Mouse (Mus musculus) limb, embryonic 12.5 days (tissue): ENCODE measurements around the gene Fgfr2. TPM values are rescaled to one million over a fixed set of nuclear protein-coding genes. Genes with fewer than 3 reads are reported as not detected.
"Not testable (repeated sequence)": the region's sequence is repeated elsewhere in the genome, so short reads cannot be mapped to it uniquely, and the experiment has no call there.

Experiments
- ATAC-seq: fragments of 200-750 bp; cut with Nextera tagmentation; 2 replicates; pipeline ENCODE4 v1.8.0; 2017; ENCODE audit warnings: low read depth, moderate TSS enrichment; ENCODE audit not compliant: insufficient number of reproducible peaks, insufficient read depth, low FRiP score, low TSS enrichment
- H3K27ac ChIP-seq: fragments of 300-500 bp; sonication (generic); 2 replicates; pipeline ENCODE4 v1.5.1; 2016; ENCODE audit warnings: mild to moderate bottlenecking, moderate library complexity
- H3K27me3 ChIP-seq: fragments of 300-500 bp; sonication (generic); 2 replicates; pipeline ENCODE4 v1.6.1; 2016; ENCODE audit warnings: mild to moderate bottlenecking, moderate library complexity
- H3K36me3 ChIP-seq: fragments of 300-500 bp; sonication (generic); 2 replicates; pipeline ENCODE4 v1.6.1; 2016; ENCODE audit warnings: mild to moderate bottlenecking, moderate library complexity
- H3K4me1 ChIP-seq: fragments of 300-500 bp; sonication (generic); replicated peaks from 2 replicates; pipeline ENCODE4 v1.6.1; 2016
- H3K4me2 ChIP-seq: fragments of 300-500 bp; sonication (generic); 2 replicates; pipeline ENCODE4 v1.6.1; 2016; ENCODE audit warnings: mild to moderate bottlenecking, moderate library complexity
- H3K4me3 ChIP-seq: fragments of 300-500 bp; sonication (generic); replicated peaks from 2 replicates; pipeline ENCODE4 v1.5.1; 2016; ENCODE audit warnings: mild to moderate bottlenecking
- H3K9ac ChIP-seq: fragments of 300-500 bp; sonication (generic); replicated peaks from 2 replicates; pipeline ENCODE4 v1.6.1; 2016; ENCODE audit warnings: mild to moderate bottlenecking, moderate library complexity
- H3K9me3 ChIP-seq: fragments of 300-500 bp; sonication (generic); 2 replicates; pipeline ENCODE4 v1.6.1; 2016; ENCODE audit warnings: mild to moderate bottlenecking, moderate library complexity
- WGBS: fragments of 180-500 bp; shearing (Covaris S2); methylation state at CpG from one replicate; pipeline ENCODE4 v1.1.7; 2016; 5-methylcytosine and 5-hydroxymethylcytosine counted together
- polyA plus RNA-seq: library from polyadenylated mRNA; unstranded; fragments of >200 nt; fragmentation: Nextera tagmentation; extraction: Ambion mirVana; gene quantifications from 2 replicates; pipeline ENCODE4 v1.2.1, GENCODE M21; 2016

Gene Fgfr2
- polyA plus RNA-seq, 1 experiment from 2014 or later, result 112 TPM

- Histone ChIP-seq H3K27me3 (0 out of 2 replicates have a peak, but pooled peaks cover 3% of the 10 kb centered on the region), H3K36me3 (no peaks in the 10 kb centered on the region), H3K9ac (no peak overlapping the region), H3K4me1 (peaks cover 6% of the 10 kb centered on the region; the same call in 1 of the 2 replicates), H3K4me3 (no peak overlapping the region), H3K27ac (no peak overlapping the region), H3K4me2 (no peak overlapping the region), H3K9me3 (no peaks in the 10 kb centered on the region)
- no peak for ATAC-seq
- 77% methylated on average over 7 of the region's 7 CpGs for WGBS
Measured at GRCm38 (mm10) chr7:132513419-132513982, 609.6 kb downstream of the Fgfr2 start.

DNA sequence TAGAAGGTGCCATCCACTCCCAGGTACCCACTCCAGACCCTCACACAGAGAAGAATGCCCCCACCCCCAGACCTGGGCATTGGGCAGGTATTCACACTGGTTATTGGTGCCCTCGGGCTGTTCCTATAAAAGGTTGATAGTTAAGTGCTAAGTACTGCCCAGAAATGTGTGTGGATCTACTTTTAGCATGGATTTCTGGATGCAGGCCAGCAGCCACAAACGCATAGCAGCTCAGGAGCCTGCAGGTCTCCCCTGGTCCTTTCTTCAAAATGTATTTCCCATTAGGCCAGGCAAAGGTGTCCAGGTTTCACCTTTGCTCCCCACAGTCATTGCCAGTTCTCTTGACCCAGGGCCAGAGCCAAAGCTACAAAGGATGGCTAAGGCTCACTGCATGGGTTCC lies 614.0 kb downstream of the Fgfr2 start:
- no peaks in the 10 kb centered on the region for H3K36me3 ChIP-seq
- 0 out of 2 replicates have a peak overlapping the region, but pooled peaks have one; percentile 29 for H3K27ac ChIP-seq
- H3K4me2 ChIP-seq, result no peak overlapping the region
- H3K4me1 ChIP-seq, result peaks cover 13% of the 10 kb centered on the region; the same call in 1 of the 2 replicates
- ATAC-seq, result no peak
- 59% methylated on average over 2 of the region's 2 CpGs for WGBS
- H3K27me3 ChIP-seq, result 0 out of 2 replicates have a peak, but pooled peaks cover 3% of the 10 kb centered on the region
- H3K9me3 ChIP-seq, result no peaks in the 10 kb centered on the region
- H3K4me3 ChIP-seq, result no peak overlapping the region
- H3K9ac ChIP-seq, result no peak overlapping the region

DNA sequence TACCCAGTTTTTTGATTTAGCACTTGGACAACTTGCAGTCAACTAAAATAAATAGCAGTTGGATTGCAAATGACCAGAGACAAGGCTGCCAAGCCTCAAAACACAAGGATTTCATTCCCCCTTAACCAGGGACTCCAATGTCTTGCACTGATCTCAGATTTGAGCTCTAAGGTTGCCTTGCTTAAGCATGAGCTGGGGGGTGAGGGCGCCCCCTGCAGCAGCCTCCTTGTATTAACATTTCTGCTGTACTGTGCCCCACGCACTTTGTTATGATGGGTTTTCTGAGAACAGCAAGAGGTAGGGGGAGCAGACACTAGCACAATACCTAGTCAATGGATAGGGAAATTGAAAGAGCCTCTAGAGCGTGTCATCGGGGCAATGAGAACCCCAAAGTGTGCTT lies 615.8 kb downstream of the Fgfr2 start:
- no peak overlapping the region for H3K27ac ChIP-seq
- no peak for ATAC-seq

DNA sequence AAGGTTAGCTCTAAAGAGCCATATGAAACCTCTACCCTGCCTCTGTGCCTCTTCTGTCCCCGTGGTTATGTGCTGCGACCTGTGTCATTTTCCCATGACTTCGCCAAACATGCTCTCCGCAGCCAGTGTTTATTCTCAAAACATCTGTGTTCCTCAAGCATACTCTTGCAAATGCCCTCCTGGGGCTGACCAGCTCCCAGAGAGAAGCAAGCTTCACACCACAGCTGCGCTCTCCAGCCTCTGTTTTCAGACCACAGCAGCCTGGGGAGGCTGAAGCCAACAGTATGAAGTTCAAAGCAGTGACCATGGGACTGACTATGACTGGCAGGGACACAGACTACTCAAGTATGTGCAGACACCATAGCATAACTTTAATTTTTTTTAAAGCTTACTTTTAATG lies 616.9 kb downstream of the Fgfr2 start:
- no peaks in the 10 kb centered on the region for H3K9me3 ChIP-seq
- no peak for ATAC-seq
- H3K9ac ChIP-seq, result no peak overlapping the region
- peaks cover 13% of the 10 kb centered on the region for H3K4me1 ChIP-seq
- no peaks in the 10 kb centered on the region for H3K27me3 ChIP-seq
- no peaks in the 10 kb centered on the region for H3K36me3 ChIP-seq
- H3K4me3 ChIP-seq, result no peak overlapping the region
- no peak overlapping the region for H3K27ac ChIP-seq
- no peak overlapping the region for H3K4me2 ChIP-seq
- 50% methylated on average over 5 of the region's 5 CpGs for WGBS

More for the DNA sequence above, 615.8 kb downstream of the Fgfr2 start:
- H3K36me3 ChIP-seq, result no peaks in the 10 kb centered on the region
- H3K9ac ChIP-seq, result no peak overlapping the region
- no peaks in the 10 kb centered on the region for H3K9me3 ChIP-seq
- WGBS, result 46% methylated on average over 4 of the region's 4 CpGs
- peaks cover 13% of the 10 kb centered on the region for H3K4me1 ChIP-seq
- H3K4me2 ChIP-seq, result no peak overlapping the region
- H3K4me3 ChIP-seq, result no peak overlapping the region
- 0 out of 2 replicates have a peak, but pooled peaks cover 3% of the 10 kb centered on the region for H3K27me3 ChIP-seq

- not testable (repeated sequence) for H3K27me3 ChIP-seq, H3K27ac ChIP-seq, H3K9me3 ChIP-seq, ATAC-seq, H3K4me2 ChIP-seq, H3K4me3 ChIP-seq, H3K4me1 ChIP-seq, H3K9ac ChIP-seq, H3K36me3 ChIP-seq
Measured at GRCm38 (mm10) chr7:132502445-132502844, 620.7 kb downstream of the Fgfr2 start.

GRCm38 (mm10) chr7:132497142-132497541 lies 626.0 kb downstream of the Fgfr2 start:
- H3K4me3 ChIP-seq, result no peak overlapping the region
- no peak overlapping the region for H3K27ac ChIP-seq
- H3K9ac ChIP-seq, result no peak overlapping the region
- no peak overlapping the region for H3K4me2 ChIP-seq
- H3K27me3 ChIP-seq, result no peaks in the 10 kb centered on the region
- no peaks in the 10 kb centered on the region for H3K36me3 ChIP-seq
- H3K4me1 ChIP-seq, result no peaks in the 10 kb centered on the region
- WGBS, result 99% methylated on average over 3 of the region's 3 CpGs
- no peaks in the 10 kb centered on the region for H3K9me3 ChIP-seq
- no peak for ATAC-seq

- Histone ChIP-seq H3K27ac (no peak overlapping the region), H3K4me2 (no peak overlapping the region), H3K4me1 (no peaks in the 10 kb centered on the region), H3K36me3 (no peaks in the 10 kb centered on the region), H3K9me3 (no peaks in the 10 kb centered on the region), H3K4me3 (no peak overlapping the region), H3K9ac (no peak overlapping the region), H3K27me3 (no peaks in the 10 kb centered on the region)
- WGBS, result 46% methylated on average over 4 of the region's 4 CpGs
- no peak for ATAC-seq
Measured at GRCm38 (mm10) chr7:132494263-132494662, 628.9 kb downstream of the Fgfr2 start.

GRCm38 (mm10) chr7:132493632-132494031 lies 629.5 kb downstream of the Fgfr2 start:
- no peak overlapping the region for H3K27ac ChIP-seq
- no peaks in the 10 kb centered on the region for H3K4me1 ChIP-seq
- H3K9ac ChIP-seq, result no peak overlapping the region
- H3K27me3 ChIP-seq, result no peaks in the 10 kb centered on the region
- no peaks in the 10 kb centered on the region for H3K36me3 ChIP-seq
- ATAC-seq, result no peak
- no peaks in the 10 kb centered on the region for H3K9me3 ChIP-seq
- no peak overlapping the region for H3K4me2 ChIP-seq
- no peak overlapping the region for H3K4me3 ChIP-seq
- WGBS, result 81% methylated on average over 3 of the region's 3 CpGs

DNA sequence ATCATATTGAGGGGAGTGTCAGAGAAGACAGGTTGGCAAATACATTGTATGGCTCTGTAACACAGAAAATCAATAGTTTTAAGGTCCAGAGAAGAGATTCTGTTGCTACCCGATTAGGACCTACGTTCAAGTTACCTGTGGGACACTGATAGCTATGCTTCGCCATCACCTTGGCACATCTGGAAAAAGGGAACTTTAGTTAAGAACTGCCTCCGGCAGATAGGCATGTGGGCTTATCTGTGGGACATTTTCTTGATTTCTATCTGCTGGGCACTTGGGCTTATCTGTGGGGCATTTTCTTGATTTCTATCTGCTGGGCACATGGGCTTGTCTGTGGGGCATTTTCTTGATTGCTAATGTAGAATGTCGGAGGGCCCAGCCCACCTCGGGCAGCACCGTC lies 631.2 kb downstream of the Fgfr2 start:
- no peak overlapping the region for H3K4me3 ChIP-seq
- no peak overlapping the region for H3K4me2 ChIP-seq
- ATAC-seq, result no peak
- 92% methylated on average over 7 of the region's 7 CpGs for whole genome bisulfite sequencing
- no peaks in the 10 kb centered on the region for H3K4me1 ChIP-seq
- no peaks in the 10 kb centered on the region for H3K9me3 ChIP-seq
- H3K36me3 ChIP-seq, result no peaks in the 10 kb centered on the region
- H3K27ac ChIP-seq, result no peak overlapping the region
- H3K9ac ChIP-seq, result no peak overlapping the region
- H3K27me3 ChIP-seq, result no peaks in the 10 kb centered on the region

GRCm38 (mm10) chr7:132487361-132487760 lies 635.8 kb downstream of the Fgfr2 start:
- 52% methylated on average over 6 of the region's 6 CpGs for WGBS
- Histone ChIP-seq H3K9me3 (no peaks in the 10 kb centered on the region), H3K9ac (no peak overlapping the region), H3K4me3 (no peak overlapping the region), H3K4me1 (0 out of 2 replicates have a peak, but pooled peaks cover 3% of the 10 kb centered on the region), H3K27me3 (no peaks in the 10 kb centered on the region), H3K4me2 (no peak overlapping the region), H3K27ac (no peak overlapping the region), H3K36me3 (no peaks in the 10 kb centered on the region)
- no peak for ATAC-seq

DNA sequence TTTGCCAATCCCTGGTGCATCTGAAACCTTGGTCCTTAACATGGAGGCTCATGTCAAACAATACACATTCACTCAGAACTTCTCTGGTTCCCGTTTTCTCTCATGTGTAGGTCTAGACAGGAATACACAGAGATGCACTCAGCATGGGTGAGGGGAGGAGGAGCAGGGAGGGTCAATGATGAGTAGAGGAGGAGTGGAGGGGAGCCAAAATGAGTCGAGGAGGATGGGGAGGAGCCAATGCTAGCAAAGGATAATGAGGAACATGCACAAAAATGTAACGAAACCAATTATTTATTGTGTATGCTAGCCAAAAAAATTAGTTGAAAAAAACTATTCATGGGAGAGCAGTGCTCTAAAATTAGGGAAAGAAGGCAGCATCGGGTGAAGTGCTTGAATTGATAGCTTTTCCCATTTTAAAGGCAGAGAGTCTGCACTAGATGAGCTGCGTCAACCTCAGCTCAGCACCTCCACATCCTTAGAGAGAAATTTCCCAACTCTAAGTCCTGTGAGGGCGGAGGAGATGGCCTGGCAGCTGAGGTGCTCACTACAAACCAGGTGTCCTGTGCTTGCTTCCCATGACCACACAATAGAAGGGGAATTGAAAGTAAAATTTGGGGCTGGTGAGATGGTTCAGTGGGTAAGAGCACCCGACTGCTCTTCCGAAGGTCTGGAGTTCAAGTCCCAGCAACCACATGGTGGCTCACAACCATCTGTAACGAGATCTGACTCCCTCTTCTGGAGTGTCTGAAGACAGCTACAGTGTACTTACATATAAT lies 636.6 kb downstream of the Fgfr2 start:
- ATAC-seq, result no peak
- WGBS, result 83% methylated on average over 9 of the region's 9 CpGs
- Histone ChIP-seq H3K27ac (no peak overlapping the region), H3K9me3 (no peaks in the 10 kb centered on the region), H3K27me3 (no peaks in the 10 kb centered on the region), H3K36me3 (no peaks in the 10 kb centered on the region), H3K4me2 (no peak overlapping the region), H3K9ac (no peak overlapping the region), H3K4me1 (0 out of 2 replicates have a peak, but pooled peaks cover 3% of the 10 kb centered on the region), H3K4me3 (no peak overlapping the region)
